In genomic region chr3:122169616-122170178, GRCm38 (mm10) we compare ENCODE assay signal across 8 mouse cellular contexts.
DNase-seq lines count a peak whose midpoint lies in the region; ATAC-seq and TF ChIP-seq lines count a peak whose summit lies in the region.

No protein-coding gene starts in this region.

- peaks cover 8% of the 10 kb centered on the region for H3K4me1 ChIP-seq in midbrain, embryonic 12.5 days
- H3K4me1 ChIP-seq in midbrain, embryonic 13.5 days (replicated peaks): peaks cover 9% of the 10 kb centered on the region
- no peaks in the 10 kb centered on the region for H3K4me1 ChIP-seq in bone marrow macrophage, adult 2 months (ENCODE audit: control insufficient read depth, insufficient read depth, low read length)
- no peaks in the 10 kb centered on the region for H3K4me1 ChIP-seq in intestine, embryonic 16.5 days (ENCODE audit: control insufficient read depth, insufficient read depth, low read length)
- H3K4me1 ChIP-seq in liver, embryonic 12.5 days: no peaks in the 10 kb centered on the region

- H3K36me3 ChIP-seq in midbrain, embryonic 12.5 days: no peaks in the 10 kb centered on the region
- no peaks in the 10 kb centered on the region for H3K36me3 ChIP-seq in midbrain, embryonic 13.5 days
- no peaks in the 10 kb centered on the region for H3K36me3 ChIP-seq in intestine, embryonic 16.5 days (ENCODE audit: control insufficient read depth, insufficient read depth, low read length)
- no peaks in the 10 kb centered on the region for H3K36me3 ChIP-seq in liver, embryonic 12.5 days

- ATAC-seq in midbrain, embryonic 12.5 days (ENCODE audit: low FRiP score, low read depth): peak; percentile 54; the same call in 1 of the 2 replicates
- no peak for ATAC-seq in midbrain, embryonic 13.5 days
- ATAC-seq in erythroblast, adult 5-6 weeks (replicated peaks; ENCODE audit: low FRiP score, poor library complexity, severe bottlenecking): peak; percentile 86
- peak; percentile 85 for ATAC-seq in intestine, embryonic 16.5 days
- peak; percentile 66 for ATAC-seq in liver, embryonic 12.5 days

- peak; percentile 91 for TF ChIP-seq CTCF in bone marrow macrophage, adult 2 months (IDR thresholded peaks at IDR 0.05; ENCODE audit: low read depth, low read length)

- no peak for TF ChIP-seq POLR2A in bone marrow macrophage, adult 2 months (IDR thresholded peaks at IDR 0.05; ENCODE audit: borderline replicate concordance, low read depth, low read length)

- H3K9ac ChIP-seq in midbrain, embryonic 12.5 days (replicated peaks): no peak overlapping the region
- H3K9ac ChIP-seq in midbrain, embryonic 13.5 days (replicated peaks): no peak overlapping the region
- no peak overlapping the region for H3K9ac ChIP-seq in intestine, embryonic 16.5 days (ENCODE audit: low read depth, low read length)
- no peak overlapping the region for H3K9ac ChIP-seq in liver, embryonic 12.5 days

- peaks cover 4% of the 10 kb centered on the region for H3K27me3 ChIP-seq in midbrain, embryonic 12.5 days
- H3K27me3 ChIP-seq in midbrain, embryonic 13.5 days: no peaks in the 10 kb centered on the region
- H3K27me3 ChIP-seq in intestine, embryonic 16.5 days (replicated peaks; ENCODE audit: control insufficient read depth, insufficient read depth, low read length): no peaks in the 10 kb centered on the region
- 0 out of 2 replicates have a peak, but pooled peaks cover 6% of the 10 kb centered on the region for H3K27me3 ChIP-seq in liver, embryonic 12.5 days (replicated peaks)

- H3K27ac ChIP-seq in midbrain, embryonic 12.5 days (replicated peaks): no peak overlapping the region
- H3K27ac ChIP-seq in midbrain, embryonic 13.5 days: no peak overlapping the region
- no peak overlapping the region for H3K27ac ChIP-seq in bone marrow macrophage, adult 2 months (ENCODE audit: insufficient read depth, low read depth, low read length)
- no peak overlapping the region for H3K27ac ChIP-seq in intestine, embryonic 16.5 days (ENCODE audit: low read length)
- no peak overlapping the region for H3K27ac ChIP-seq in liver, embryonic 12.5 days

- WGBS in midbrain, embryonic 12.5 days: 41% methylated on average over 10 of the region's 10 CpGs
- WGBS in midbrain, embryonic 13.5 days: 40% methylated on average over 10 of the region's 10 CpGs
- 43% methylated on average over 10 of the region's 10 CpGs for WGBS in intestine, embryonic 16.5 days
- 38% methylated on average over 10 of the region's 10 CpGs for WGBS in liver, embryonic 12.5 days (ENCODE audit: insufficient replicate concordance)

- H3K9me3 ChIP-seq in midbrain, embryonic 12.5 days: no peaks in the 10 kb centered on the region
- H3K9me3 ChIP-seq in midbrain, embryonic 13.5 days: no peaks in the 10 kb centered on the region
- no peaks in the 10 kb centered on the region for H3K9me3 ChIP-seq in intestine, embryonic 16.5 days (ENCODE audit: control insufficient read depth, low read length)
- H3K9me3 ChIP-seq in liver, embryonic 12.5 days (replicated peaks): no peaks in the 10 kb centered on the region

- DNase-seq in ovary, postnatal 10 days (ENCODE audit: low spot score): peak; percentile 12
- peak; percentile 32 to 44 for DNase-seq in thymus, postnatal 36 days

- H3K4me2 ChIP-seq in midbrain, embryonic 12.5 days (replicated peaks): no peak overlapping the region
- H3K4me2 ChIP-seq in midbrain, embryonic 13.5 days (replicated peaks): no peak overlapping the region
- H3K4me2 ChIP-seq in intestine, embryonic 16.5 days (ENCODE audit: low read depth, low read length): no peak overlapping the region
- no peak overlapping the region for H3K4me2 ChIP-seq in liver, embryonic 12.5 days

- no peak overlapping the region for H3K4me3 ChIP-seq in midbrain, embryonic 12.5 days
- H3K4me3 ChIP-seq in midbrain, embryonic 13.5 days (replicated peaks): no peak overlapping the region
- no peak overlapping the region for H3K4me3 ChIP-seq in bone marrow macrophage, adult 2 months (ENCODE audit: insufficient read depth, low read length)
- H3K4me3 ChIP-seq in intestine, embryonic 16.5 days (ENCODE audit: low read length): no peak overlapping the region
- no peak overlapping the region for H3K4me3 ChIP-seq in liver, embryonic 12.5 days
